Mouse (Mus musculus) frontal cortex, postnatal 36 days (tissue): ENCODE results near the gene Parva.

Source experiments
- DNase-seq, 2 experiments: peaks; one replicate each; pipeline ENCODE4 v3.0.0; 2022; ENCODE audit warnings: low spot score in 2 of 2

Gene Parva

DNA sequence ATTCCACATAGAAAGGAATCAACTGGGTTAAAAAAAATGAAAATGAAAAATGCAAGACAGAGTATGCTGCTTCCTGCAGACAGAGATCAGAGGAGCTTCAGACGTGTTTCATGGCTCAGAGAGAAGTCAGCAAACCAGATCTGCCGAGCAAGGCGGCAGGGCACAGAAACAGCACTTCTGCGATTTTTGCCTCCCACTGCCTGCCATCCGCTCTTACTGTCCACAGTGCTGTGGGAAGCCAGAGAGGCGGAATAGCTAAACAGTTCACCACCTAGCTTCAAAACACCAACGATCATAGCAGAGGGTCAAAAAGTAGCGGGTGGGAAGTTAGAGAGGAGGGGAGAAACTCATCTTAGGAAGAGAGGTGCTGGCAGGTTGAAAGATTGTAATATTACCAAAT lies 84.0 kb downstream of the Parva start:
- DNase-seq, result peak in 1 of 2 experiments; percentile 14

DNA sequence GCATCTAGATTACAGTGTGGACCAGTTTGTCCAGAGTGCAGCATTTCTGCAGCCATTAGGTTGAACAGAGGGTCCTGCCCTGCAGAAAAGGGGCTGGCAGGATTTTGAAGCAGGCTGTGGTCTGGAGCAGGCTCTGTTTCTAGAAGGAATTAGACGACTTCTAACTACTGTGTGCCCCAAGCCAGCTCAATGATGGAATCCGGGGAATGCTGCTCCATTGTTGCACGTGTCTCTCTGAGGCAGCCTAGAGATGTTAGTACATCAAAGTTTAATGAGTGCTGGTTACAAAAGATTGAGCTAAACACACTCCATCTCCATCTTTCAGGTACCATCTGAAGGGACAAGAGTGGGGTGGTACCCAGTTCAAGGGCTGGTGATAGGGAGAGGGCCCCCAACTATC lies 85.0 kb downstream of the Parva start:
- no peak for DNase-seq

DNA sequence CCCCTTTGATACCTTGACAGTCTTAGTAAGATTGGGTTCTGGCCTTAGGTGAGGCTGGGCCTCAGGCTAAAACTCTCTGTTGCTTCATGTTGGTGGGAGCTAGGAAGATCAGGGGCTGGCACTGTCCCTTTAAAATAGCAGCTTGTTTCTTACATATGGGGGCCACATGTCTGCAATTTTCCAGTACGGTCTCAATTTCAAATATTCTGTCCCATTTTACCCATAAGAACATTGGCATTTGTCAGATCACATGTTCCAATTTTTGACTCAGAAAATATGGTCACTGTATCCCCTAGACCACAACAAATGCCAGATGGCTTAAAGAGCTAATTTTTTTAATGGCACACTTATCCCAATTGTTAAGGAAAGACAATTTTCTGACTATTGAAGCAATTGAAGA lies 85.6 kb downstream of the Parva start:
- no peak for DNase-seq

DNA sequence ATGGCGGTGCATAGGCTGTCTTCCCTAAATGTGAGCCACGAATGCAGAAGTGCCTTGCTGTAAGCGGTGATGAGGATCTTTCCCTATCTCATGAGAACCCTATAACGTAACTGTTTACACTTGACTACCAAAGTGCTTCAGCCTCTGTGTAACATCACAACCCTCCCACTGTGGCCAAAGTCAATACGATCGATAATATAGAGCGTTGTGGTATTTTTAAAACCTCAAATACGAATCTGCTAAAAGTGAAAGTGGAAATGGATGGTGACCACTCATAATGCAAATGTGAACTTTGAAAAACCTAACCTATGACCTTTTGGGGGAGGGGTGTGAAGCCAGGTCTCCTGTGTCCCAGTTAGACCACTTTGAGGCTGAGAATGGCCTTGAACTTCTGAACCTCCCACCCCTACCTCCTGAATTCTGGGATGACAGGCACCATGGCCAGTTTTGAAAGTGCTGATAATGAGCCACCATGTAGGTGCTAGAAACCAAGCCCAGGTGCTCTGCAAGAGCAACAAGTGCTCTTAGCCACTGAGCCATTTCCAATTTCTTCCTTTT lies 87.4 kb downstream of the Parva start:
- no peak for DNase-seq

DNA sequence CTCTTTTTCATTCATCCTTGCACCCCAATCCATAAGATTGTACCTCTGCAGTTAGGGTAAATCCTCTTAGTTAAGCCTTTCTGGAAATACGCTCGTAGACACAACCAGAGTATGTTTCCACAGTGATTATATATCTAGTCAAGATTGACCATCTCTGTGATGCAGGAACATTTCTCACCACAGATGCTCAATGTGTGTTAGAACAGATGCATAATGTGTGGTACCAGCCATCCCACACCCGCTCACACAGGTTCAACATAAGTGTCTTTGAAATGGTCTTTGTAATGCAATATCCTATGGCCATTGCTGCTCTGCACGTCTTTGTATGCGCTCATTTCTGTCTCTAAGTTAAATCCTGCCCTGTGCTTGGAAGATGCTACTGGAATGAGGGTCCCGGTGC lies 98.2 kb downstream of the Parva start:
- DNase-seq, result peak; percentile 21 to 41

DNA sequence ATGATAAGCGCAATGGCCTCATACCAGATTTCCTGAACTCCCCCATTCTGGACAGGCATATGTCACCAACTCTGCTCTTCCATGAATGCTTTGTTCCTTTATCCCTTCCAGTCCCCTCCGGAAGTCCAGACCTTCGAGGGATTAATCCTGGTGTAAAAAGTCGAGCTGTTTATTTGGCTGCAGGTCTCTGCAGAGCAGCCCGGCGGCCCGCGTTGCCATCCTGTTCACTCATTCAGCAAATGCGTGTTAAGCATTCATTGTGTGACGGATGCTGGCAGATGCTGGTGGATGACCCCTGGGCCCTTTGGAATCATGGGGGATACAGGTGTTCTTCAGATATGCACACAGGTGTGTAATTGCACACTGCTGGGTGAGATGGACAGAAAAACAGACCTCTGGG lies 98.9 kb downstream of the Parva start:
- DNase-seq, result no peak

DNA sequence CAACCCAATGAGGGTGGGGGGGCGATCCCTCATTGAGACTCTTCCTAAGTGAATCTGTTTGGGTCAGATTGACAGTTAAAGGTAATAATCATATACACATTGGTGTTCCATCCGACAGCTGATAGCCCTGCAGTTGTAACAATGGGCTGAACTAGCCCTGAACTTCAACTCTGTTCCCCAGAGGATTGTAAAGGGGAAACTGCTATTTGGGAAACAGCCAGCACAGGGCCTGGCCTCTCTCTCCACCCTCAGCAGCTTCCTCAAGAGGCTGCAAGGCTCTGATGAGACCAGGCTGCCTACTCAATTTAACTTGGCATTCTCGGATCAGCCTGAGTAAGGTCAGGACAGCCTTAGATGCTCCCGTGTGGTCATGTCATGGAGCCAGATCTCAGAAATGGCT lies 99.9 kb downstream of the Parva start:
- no peak for DNase-seq

DNA sequence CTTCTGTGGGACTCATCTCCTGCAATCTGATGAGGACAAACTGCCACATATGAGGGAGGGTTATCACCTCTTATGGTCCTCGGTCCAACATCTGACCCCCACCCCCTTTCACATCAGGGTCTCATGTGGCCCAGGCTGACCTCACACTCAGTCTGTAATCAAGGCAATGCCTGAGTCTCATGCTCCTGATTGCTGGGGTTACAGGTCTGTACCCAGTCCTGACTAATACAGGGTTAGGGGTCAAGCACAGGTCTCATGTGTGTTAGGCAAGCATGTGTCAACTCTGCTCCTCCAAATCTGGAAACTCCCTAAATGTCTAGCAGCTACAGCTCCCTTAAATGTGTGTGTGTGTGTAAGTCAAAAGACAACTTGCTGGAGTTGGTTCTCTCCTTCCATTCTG lies 100.8 kb downstream of the Parva start:
- DNase-seq, result no peak

DNA sequence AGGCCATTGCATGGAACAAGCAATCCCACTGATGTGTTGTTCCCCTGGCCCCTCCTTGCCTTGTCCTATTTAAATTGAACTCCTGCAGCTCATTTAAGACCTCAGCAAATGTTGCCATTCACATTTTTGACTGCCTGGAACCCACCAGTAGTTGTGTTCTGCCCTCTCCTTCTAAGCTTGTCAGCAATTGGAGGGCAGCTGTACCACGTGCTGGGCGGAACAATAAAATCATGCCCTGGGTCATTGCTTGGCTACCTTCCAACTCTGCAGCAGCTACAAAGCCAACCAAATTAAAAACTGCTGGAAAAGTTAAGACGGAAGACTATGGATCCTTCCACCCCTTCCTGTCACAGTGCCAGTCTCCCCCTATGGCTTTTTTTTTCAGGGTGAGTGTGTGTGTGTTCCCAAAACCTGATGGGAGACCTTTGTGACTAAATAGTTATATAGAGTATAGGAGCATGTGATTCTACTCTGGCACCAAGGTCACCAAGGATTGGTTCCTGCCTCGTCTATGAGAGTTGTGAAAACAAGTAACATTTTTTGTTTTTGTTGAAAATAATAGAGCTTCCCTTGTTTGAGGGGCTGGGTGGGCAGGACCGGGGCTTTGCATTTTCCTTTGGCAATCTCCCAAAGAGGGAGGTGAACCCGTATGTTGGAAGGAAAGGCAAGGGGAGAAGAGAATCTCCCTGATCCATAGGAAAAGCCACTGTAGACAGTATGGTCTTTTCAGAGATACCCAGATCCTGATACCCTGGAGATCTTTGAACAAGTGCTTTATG lies 101.5 kb downstream of the Parva start:
- DNase-seq, result no peak

DNA sequence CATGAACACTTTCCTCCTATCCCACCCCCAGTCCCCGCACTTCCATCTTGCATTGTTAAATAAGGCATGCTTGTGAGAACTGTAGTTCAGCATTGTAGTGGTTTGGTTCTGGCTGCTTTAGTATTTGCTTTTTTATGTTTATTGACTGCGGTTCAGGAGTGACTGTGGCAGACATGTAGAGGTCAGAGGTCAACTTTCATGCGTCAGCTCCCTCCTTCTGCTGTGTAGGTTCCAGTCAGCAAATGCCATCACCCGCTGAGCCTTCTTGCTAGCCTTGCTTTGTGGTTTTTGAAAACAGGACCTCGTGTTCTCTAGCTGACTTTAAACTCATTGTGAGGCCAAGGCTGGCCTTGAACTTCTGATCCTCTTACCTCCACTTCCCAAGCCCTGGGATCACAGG lies 103.6 kb downstream of the Parva start:
- DNase-seq, result no peak

DNA sequence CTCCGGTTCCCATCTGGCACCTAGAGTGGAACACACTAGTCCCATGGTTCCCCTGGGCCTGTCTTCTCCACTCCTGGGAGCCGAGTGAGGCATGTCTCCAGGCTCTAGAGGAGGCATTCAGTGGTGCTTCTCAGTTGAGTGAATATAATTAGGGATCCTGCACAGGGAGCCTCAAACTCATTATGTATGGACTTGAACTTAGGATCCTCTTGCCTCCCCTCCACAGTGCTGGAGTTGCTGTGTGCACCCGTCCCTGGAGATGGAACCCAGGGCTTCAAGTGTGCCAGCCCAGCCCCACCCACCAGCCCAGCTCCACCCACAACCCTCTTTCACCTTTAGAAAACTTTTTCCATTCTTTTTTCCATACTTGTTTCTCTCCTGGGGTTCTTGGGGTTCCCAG lies 106.8 kb downstream of the Parva start:
- no peak for DNase-seq

DNA sequence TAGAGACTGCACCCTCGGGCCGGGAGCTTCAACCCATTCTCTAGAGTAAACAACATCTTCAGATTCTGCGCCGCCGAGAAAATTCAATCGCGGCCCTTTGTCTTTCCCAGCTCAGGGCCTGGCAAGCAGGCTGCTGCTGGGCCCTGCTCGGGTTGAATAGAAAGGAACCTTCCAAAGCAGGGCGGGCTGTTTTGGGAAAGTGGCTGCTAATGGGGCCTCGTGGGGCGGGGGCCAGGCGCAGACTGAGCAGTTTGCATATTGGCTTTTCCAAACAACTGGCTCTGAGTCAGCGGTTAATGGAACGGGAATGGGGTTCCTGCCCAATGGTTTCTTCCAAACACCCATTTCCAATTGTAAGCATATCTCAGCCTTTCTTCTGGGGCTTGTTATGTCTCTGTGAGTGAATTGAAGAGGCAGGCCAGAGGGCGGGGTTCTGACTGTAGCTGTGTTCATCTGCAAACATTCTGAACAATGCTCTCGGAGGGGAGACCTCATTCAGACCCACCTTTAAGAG lies 108.2 kb downstream of the Parva start:
- DNase-seq, result peak; percentile 35 to 57

DNA sequence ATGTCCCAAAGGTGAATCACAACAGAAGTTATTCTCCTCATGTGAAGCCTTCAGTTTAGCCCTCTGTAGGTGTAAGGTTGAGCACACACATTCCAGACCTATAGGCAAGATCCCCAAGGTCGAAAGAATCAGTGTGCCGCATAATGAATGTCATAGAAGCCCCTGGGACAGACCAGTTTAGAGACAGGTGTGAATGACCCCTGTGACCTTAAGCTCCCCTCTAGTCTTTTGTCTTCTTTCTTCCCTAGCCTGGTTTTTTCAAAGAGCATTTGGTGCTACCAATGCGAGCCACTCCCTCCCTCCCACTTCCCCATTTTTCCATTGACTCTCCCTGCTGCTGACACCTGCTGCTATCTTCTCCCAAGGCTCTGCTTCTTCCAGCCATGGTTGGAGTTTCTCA lies 121.8 kb downstream of the Parva start:
- no peak for DNase-seq

DNA sequence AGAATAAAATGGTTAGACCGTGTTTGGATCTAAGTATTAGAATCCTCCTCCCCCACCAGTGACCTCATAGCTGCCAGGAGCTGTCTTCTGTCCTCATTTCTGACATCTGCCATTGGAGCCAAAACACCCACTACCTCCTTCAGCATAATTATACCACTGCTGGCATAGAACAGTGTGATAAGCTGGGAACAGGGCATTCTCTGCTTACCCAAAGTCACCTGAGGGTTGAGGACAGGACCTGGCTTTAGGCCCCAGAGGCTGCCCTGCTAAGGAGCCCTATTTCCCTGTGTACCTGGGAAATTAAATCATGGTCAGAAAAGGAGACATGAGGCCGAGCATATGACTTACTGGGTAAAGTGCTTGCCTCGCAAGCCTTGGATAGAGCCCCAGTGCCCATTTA lies 134.2 kb downstream of the Parva start:
- DNase-seq, result no peak

DNA sequence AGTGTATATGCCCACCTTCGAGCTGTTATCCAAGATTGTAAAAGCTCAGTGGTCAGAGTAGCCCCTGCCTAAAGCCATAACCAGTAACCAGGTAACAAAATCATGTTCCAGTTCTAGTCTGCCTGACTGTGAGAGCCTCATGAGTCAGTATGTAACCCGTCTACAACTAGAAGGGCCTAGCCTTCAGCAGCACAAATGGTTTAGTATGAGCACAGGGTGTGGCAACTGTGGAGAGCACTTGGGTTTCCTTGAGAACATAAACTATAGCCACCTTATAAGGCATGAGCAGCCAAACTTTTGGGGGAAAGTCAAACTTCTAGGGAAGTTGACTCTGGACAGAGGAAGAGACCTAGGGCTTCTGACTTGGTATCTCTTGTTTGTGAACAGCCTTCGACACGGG lies 139.7 kb downstream of the Parva start:
- no peak for DNase-seq

DNA sequence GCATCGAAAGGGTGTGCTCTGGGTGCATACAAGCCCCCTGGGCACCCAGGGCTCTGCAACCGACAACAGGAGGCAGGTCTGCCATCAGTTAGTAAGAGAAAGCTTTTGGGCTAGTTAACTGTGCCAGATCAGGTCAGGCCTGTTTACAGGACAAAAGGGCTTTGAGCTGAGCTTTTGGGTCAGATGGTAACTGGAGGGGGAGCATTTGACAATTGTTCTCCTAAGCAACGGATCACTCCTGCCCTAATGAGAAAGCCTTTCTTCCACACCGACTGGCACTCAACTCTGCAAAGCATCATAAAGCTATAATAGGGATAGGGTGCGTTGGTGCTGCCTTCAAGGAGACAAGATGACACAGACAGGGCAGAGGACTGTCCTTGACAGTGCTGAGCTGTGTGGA lies 141.7 kb downstream of the Parva start:
- no peak for DNase-seq

DNA sequence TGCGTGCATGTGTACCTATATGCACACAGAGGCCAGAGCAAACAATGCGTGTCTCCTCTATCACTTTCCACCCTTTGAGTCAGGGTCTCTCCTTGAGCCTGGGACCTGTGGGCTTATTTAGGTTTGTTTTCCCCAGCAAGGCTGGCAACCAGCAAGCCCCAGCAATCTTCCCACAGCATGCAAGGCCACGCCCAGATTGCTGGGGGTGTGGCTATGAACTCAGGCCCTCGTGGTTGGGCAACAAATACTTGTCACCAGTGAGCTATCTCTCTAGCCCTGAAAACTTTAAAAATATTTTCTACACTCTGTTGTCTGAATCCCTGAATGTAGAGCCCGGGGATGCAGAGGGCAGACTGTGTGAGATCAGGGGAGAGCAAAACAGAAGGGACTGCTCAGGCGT lies 154.3 kb downstream of the Parva start:
- no peak for DNase-seq

DNA sequence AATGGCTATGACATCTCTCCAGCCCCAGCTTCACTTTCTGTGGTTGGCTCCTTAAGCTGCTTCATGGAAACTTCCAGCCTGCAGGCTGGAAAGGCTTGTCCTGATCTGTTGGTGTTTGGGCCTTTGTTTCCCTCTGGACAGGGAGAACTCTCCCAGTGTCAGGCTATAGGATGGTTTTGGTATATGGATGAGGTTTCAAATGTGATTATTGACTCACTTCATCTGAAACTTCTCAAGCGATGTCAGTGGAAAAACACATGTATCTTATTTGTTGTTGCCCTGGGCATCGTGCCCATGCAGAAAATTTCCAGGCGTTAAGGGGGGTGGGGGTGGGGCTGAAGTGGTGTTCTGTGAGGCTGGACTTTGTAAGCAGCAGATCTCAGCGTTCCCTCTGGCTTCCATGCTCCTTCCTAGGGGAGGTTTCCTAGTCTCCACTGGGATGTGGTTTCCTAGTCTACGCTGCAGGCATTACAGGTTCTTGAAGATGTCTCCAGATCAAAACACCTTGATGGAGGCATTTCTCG lies 155.6 kb downstream of the Parva start:
- DNase-seq, result no peak

DNA sequence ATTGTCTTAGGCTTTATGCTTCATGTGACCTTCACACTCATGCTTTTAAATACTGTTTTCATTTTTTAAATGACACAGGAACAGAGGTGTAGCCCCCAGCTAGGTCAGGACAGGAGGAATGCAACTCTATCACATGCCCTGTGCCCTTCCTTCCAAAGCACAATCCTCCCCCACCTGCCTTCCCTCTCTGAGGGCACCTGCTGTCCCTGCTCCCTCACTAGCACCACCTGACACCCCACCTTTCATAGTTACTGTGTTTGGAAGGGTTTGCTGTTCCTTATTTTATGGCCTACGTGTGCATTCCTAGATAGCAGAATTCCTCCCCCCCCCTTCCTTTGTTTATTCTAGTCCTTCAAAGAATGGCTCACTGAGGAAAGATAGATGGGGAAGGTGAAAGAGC lies 160.1 kb downstream of the Parva start:
- DNase-seq, result no peak

DNA sequence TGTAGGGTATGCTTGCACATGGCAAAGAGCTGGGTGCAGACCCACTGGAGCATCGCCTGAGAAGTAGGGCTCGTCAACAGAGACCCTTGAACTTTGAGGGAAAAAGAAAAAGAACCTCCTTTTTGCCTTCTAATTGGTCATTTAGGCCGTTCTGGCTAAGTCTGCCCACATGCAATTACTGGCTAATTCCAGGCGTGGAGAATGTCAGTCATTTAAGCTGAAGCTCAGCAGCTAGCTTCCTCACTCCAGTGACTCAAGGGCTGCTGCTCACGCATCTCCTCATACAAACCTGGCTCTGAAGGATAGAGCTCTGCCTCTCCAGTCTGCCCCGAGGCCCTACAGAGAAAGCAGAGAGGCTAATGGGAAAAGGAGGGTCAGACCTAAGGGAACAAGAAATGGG lies 162.2 kb downstream of the Parva start:
- DNase-seq, result no peak

DNA sequence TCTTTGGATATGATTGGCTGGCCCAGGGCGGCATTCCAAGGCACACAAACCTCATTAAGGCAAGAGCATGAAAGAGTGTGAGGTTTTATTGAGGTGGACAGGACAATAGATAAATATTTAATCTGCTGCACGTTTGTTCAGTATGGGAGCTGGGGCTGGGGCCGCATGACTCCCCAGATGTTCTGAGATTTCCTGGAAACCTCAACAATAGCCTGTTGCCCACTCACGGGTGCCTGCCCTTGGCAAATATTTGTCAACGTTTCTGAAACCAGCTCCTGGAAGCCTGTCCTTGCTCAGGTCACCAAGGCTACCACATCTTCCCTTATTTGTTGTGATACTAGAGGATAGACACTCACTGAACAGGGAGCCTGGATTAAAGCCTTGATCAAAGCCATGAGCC lies 166.3 kb downstream of the Parva start:
- DNase-seq, result no peak

DNA sequence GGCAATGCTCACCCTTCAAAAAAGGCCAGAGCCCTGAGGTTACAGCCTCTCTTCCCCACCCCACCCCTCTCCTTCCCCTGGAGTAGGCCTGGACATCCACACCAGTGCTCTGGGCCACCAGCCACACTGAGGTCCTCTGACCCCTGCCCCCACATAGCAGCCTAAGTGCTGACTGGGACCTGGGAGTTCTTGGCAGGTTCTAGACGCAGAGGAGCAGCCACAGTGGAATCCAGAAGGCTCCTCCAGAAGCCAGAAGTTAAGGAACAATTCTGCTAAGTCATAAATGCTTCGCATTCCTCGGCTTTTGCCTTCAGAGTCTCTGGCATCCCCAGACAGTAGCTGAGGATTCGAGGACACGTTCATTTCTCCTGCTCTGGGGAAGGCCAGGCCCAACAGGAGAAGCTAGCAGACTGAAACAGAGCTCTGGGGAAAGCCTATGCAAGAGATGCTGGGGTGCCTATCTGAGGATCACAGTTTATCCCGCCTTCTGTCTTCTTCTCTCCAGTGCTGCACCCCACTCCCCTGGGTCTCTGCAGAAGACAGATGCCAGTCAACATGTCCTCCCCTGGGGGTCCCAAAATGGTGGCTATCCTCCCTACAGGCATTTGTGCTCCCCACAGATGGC lies 168.0 kb downstream of the Parva start:
- no peak for DNase-seq

DNA sequence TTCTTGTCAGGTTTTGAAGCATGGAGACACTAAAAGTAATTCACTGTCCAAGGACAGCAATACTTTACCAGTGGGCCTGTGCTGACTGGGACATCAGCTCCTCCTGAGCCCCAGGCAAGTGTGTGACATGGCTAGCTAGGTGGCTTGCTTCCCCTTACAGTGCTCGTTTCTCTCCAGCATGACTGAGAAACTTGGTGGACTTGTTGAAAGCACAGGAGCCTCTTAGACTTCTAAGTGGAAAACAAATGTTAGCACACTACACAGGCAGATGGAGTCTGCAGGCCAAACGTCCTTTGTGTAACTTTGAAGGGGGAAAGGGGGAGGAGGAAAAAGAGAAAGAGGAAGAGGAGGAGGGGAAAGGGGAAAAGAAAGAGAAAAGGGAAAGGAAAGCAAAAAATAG lies 172.3 kb downstream of the Parva start:
- no peak for DNase-seq
